Mouse (Mus musculus): ENCODE data around the gene Sema5b.

Sema5b gene

GRCm38 (mm10) chr16:35639505-35639904 is 98.6 kb downstream of the Sema5b start:
- no peak for DNase-seq

DNA sequence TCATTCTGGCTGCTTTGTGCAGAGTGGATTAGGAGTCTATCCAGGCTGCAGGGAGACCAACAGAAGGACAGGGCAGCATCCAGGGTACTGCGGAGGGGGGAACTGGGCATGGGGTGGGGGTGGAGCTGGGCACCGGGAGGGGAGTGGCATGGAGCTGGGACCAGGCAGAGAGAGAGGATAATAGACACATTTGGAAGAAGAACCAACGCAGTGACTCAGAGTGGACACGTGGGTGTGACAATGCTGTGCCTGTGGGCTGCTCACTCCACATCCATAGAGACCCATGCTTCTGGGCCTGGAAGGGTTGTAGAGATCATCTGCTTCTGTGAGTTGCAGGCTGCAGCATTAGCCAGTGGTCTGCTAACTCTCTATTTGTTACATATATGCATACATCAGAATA is 107.9 kb downstream of the Sema5b start:
- no peak for DNase-seq

- DNase-seq = no peak
Observed at GRCm38 (mm10) chr16:35652206-35652605, 111.3 kb downstream of the Sema5b start.

DNA sequence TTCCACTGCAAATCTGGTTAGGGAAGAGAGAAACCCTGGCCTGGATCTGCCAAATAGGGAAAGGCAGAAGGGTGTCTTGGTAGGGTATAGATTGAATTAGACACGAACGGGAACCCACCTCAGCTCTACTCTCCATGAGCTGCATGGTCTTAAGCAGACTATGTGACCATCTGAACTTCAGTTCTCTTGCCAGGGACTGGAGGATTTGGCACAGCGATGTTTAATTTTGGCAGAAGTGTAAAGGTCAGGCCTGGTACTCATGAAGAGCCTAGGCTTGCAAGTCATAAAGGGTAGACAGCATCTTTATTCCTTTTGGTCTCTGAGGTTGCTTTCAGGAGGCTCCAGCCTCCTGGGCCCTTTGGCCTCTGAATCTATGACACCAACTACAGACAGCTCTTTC is 111.8 kb downstream of the Sema5b start:
- DNase-seq = no peak

DNA sequence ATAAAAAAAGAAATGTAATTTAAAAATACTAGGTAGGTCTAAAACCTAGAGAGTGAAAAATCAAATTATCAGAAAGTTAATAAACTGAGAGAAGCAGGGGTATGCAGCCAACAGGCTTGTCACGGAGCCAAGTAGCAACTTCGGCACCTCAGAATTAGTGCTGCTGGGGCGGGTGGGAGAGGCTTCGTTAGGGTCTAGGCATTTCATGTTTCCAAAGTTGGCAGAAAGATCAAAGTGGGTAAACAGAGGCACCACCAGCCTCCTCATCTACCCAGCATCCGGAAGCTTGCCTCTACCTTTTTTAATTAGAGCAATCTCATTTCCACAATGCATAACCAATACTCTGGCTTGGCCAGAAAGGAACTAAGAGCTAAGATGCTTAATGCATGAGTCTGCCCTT is 113.0 kb downstream of the Sema5b start:
- DNase-seq = no peak

GRCm38 (mm10) chr16:35660222-35660621 is 119.3 kb downstream of the Sema5b start:
- DNase-seq = no peak

- no peak for DNase-seq
Observed at GRCm38 (mm10) chr16:35663831-35664414, 123.0 kb downstream of the Sema5b start.

- DNase-seq = no peak
Observed at GRCm38 (mm10) chr16:35664847-35665246, 123.9 kb downstream of the Sema5b start.

DNA sequence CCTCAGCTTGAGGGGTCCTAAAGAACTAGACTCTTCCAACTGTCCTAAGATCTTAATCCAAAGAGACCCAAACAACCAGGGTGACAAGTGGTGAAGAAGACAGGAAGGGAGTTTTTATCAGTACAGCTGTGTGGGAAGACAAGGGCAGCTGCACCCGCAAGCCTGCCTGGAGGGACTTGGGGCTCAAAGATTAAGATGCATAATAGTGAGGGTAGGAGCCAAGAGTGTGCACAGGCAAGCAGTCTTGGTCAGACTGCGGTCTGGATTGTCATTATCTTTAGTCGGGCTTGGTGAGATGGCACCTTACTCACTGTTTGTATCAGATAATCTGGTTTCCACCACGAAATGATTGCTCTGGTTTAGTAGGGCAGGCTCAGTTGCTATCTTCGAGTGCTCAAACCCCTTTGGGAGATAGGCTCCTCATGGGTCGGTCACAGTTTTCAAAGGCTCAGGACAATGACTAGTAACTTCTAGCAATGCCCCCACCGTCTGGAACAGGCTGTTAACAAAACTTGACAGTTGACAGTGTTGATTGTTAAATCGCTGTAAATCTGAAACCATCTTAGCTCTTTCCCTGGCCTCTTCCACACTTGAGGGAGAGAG is 136.7 kb downstream of the Sema5b start:
- no peak for DNase-seq

- no peak for DNase-seq
Observed at GRCm38 (mm10) chr16:35678476-35678875, 137.5 kb downstream of the Sema5b start.

DNA sequence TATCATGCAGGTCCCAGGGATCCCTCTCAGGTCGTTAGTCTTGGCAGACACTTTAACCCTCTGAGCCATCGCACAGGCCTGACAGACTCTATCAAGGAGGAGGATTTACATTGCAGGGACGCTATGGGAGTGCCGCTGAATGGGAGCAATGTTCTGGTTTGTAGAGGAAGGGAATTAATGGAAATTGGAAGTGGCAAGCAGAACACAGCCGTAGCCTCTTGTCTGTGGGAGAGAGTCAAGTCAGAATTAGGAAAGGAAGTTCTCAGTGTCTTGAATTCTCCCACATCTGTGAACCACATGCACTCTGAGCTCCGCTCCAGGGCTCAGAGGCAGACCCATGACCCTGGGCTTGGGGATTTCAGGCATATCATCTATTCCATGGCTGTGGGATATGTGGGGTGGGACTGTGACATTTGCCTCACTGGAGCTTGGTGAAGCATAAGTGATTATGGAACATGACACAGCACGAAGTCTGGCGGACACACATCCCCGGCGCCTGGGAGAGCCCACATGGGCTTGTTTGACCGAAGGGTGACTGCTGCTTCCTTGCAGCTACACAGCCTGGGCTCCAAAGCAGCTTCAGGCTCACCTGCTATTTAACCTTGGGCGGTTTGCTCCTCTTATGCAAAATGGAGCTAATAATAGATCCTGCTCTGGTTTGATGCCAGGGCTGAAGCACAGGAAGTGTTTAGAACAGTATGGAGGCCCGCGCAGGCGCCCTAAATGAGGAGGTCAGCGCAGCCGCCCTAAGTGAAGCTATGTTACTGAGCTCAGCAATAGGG is 140.6 kb downstream of the Sema5b start:
- no peak for DNase-seq

DNA sequence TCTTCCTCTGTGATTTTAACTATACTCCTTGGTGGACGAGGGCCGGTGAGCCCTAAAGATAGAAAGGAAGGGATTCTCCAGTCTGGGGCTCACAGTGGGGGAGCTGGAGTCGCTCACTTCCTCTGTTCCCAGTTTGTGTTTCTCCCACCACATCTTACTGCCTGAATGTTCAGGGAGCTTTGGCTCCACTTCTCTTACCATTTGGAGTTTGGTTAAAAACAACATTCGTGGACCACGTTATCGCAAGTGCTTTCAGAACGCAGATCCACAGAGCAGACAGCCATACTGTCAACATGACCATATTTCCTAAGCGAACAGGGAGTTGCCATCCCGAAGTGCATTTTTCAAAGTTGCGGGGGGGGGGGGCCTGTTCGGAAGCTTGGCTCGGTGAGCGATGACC is 144.1 kb downstream of the Sema5b start:
- DNase-seq = no peak

GRCm38 (mm10) chr16:35686491-35686890 is 145.5 kb downstream of the Sema5b start:
- DNase-seq = no peak

DNA sequence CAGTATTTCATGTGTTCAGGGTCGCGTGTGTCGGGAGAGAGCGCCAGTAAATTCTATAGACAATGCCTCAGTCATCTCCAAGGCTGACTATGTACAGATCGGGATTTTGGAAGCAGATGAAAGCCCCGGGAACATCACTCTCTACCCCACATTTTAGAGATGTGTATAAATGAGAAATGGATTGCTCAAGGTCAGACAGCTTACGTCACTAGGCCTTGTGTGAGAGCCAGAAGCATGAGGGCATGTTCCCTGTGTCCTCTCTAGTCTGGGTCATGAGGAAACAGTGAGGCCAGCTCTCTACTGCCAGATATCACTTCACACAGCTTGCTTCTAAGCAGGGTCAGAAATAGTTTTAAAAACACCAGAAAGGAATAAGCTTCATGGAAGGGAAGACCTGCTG is 150.7 kb downstream of the Sema5b start:
- no peak for DNase-seq

DNA sequence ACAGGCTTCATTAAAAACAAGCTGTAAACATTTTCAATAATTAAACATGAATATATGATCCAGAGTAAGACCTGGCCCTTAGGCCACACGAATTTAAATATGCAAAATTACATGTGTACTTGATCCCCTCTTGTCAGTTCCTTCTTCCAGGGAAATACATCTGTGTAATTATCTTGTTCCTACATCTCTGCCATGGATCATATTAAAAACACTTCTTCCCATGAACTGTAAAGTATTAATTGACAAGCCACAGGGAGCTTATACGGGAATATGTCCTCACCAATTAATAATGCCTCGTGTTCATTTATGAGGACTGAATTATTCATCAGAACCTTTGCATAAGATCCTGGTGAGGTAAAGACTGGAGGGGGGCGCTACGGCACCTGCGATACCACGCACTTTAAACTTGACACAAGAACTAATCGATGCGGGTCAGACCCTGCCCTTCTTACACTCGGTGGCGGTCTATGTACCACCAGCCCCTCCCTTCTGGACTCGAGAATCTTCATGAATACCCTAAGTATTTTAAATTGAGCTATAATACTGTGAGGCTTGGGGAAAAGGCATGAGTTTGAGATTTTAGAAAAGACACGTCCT is 153.4 kb downstream of the Sema5b start:
- DNase-seq = no peak

DNA sequence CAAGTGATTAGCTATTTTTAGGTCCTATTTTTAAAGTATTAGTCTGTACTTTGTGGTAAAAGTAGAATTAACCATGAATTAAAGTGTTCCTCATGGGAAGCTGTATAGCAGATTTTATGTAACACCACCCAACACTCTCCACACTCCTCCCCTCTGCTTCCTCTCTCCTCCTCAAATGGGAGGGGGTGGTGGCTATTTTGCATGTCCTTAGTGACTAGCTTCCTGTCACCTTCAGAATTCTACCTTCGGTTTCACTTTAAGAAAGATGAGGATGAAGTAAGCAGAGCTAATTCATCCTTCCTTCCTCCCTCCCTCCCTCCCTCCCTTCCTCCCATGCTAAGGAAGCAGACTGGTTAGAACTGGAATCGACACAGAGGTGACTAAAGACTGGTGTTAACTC is 155.2 kb downstream of the Sema5b start:
- DNase-seq = no peak

DNA sequence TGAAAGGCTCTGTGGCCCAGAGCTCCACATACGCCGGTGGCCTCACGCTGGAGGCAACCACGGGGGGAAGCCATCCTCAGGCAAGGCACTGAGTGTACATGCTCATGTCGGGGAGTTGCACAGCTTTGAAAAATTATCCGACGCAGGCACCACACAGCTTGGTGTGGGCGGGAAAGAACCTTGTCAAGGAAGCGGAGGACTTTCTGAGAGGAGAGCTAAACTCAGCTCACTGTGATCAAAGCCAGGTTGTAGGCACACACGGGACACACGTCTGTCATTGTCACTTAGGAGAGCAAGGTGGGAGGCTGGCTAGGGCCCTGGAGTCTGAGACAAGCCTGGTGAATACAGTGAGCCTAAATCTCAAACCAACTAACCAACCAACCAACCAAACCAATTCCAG is 160.9 kb downstream of the Sema5b start:
- no peak for DNase-seq

DNA sequence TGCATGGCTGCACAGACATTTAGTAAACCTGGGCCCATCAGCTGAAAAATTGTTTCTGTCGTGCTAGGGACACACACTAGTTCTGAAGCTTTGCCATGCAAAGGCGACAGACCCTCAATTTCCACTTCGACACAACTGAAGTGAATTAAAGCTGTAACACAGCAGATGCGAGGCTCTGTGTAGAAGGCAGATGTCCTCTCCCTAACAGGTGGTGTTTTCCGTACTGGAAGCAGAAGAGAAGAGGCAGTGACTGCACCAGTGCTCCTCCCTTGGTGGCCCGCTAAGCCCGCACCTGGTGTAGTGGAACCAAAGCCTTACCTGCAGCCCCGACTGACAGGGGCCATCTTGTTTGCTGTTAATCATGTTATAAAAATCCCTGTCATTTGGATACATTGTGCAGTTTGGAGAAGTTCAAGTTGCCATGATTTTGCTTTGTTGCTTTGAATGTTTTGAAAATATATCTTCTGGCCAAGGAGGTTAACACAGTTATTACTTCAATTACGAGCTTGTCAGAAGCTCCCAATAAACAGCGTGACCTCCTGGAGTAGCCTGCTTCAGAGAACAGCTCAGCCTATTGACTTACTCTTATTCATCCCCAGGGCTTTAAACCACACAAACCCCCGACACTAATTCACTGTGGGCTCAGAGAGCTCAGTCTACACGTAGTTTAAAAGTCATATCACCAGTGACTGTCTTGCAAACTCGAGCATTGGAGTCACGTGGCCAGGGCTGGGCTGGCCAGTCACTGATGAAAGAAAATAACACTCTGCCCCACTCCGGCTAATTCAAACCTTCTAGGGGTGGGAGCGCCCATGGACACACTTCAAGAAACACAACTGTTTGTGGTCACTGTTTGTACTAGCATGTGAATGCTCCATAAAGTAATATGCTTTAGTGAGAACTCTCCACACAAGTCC is 163.1 kb downstream of the Sema5b start:
- no peak for DNase-seq

DNA sequence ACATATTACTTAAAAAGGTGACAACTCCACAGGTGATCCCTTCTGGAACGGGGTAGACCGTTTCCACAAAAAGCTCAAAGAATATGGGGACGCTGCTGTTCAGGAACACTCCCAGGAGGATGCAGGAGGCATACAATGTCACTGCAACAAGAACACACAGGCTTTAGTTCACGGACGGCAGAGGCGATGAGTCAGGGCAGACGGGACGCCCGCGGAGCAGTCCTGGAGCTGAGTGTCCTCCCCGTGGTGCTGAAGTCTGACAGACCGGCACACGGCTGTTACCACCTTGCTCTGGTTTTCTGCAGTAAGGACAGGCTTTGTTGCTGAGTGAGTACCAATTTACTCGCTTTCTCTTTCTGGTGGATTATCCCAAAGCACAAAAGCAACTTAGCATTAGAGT is 163.9 kb downstream of the Sema5b start:
- no peak for DNase-seq

DNA sequence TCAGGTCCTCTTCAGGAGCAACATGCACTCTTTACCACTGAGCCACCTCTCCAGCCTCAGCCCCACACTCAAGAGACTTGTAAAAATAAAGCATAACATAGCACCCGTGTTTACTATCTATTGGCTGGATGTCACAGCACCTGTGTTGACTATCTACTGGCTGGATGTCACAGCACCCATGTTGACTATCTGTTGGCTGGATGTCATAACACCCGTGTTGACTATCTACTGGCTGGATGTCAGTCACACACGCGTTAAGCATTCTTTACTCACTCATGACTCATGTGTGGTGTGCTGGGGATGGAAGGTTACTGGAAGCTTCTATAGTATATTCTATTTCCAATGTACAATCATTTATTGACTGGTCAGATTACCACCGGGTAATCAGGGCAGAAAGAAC is 166.1 kb downstream of the Sema5b start:
- no peak for DNase-seq

DNA sequence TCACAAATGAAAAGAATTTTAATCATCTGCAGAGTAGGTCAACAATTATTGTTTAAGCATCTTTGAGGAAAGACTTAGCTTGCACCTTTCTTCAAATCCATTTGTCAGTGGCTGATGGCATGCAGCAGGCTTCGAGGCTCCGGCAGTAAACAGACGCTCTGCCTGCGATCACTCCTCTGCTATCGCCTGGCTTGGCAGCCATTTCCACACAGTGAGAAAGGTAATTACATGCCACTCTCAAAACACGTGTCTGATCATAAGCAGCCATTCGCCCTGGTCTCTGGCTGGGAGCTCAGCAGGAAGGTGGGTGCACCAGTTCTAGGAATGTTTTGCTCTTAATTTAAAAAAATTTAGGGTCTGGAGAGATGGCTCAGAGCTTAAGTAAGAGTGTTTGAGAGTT is 170.1 kb downstream of the Sema5b start:
- DNase-seq = no peak

DNA sequence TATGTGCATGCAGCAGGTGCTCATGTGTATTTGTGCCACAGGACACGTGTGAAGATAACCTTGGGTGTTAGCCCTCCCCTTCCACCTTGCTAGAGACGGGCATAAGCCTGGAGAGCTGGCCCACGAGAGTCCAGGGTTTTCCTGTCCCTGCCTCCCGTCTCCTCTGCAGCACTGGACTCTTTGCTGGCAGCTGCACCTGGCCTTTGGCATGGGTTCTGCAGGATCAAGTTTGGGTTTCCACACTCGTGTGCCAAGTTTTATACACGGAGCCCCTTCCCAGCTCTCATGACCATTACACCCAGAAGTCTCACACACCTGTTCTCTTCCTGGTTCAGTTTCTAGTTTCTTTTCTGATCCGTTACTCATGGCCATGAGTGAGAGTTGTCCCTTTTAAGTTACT is 172.7 kb downstream of the Sema5b start:
- DNase-seq = no peak

All from kidney, postnatal 25 days (tissue).